Mouse (Mus musculus): Measurements from ENCODE around the gene Ghdc.

GRCm38 (mm10) chr11:100721776-100722492 lies 48.8 kb downstream of the Ghdc start:
- no peak for TF ChIP-seq POLR2A (IDR thresholded peaks at IDR 0.05; ENCODE audit: low read depth, low read length)
- no peak for TF ChIP-seq CTCF (IDR thresholded peaks at IDR 0.05; ENCODE audit: extremely low read depth, insufficient read length, insufficient replicate concordance, low read depth, low read length)

Data from small intestine, adult 2 months (tissue).